Mouse (Mus musculus) cortical plate, adult 2 months (tissue): ENCODE data around the gene Hvcn1.

Experiments used
- CTCF ChIP-seq: fragments of 200-500 bp; IDR thresholded peaks from 2 replicates; pipeline ENCODE4 v1.5.1; 2011; ENCODE audit warnings: mild to moderate bottlenecking, control low read depth, low read length; ENCODE audit not compliant: insufficient read depth; ENCODE audit errors: extremely low read depth
- POLR2A ChIP-seq: fragments of 200-500 bp; IDR thresholded peaks from 2 replicates; pipeline ENCODE4 v1.6.1; 2011; ENCODE audit warnings: mild to moderate bottlenecking, low read length, control low read depth; ENCODE audit not compliant: insufficient read depth; ENCODE audit errors: extremely low read depth

- TF ChIP-seq CTCF (no peak), POLR2A (no peak)
Observed at GRCm38 (mm10) chr5:122249281-122249680, 42.7 kb downstream of the Hvcn1 start.
